Mouse (Mus musculus): ENCODE results near the gene Myh13. TPM values are rescaled to one million over a fixed set of nuclear protein-coding genes. Genes with fewer than 3 reads are reported as not detected.

Gene Myh13
- polyA plus RNA-seq, 1 experiment from 2014 or later, result not detected

GRCm38 (mm10) chr11:67381833-67382232 lies 60.4 kb downstream of the Myh13 start:
- ATAC-seq (replicated peaks; ENCODE audit: low FRiP score, low read depth), result no peak
- Histone ChIP-seq H3K4me1 (replicated peaks; ENCODE audit: insufficient read depth, low read length) (no peaks in the 10 kb centered on the region), H3K9me3 (replicated peaks; ENCODE audit: low read length) (no peaks in the 10 kb centered on the region), H3K9ac (ENCODE audit: low read depth, low read length) (no peak overlapping the region), H3K27me3 (ENCODE audit: insufficient read depth, low read length) (no peaks in the 10 kb centered on the region), H3K27ac (no peak overlapping the region), H3K4me2 (ENCODE audit: low read length) (no peak overlapping the region), H3K4me3 (replicated peaks; ENCODE audit: low read depth, low read length) (no peak overlapping the region), H3K36me3 (ENCODE audit: insufficient read depth, low read length) (no peaks in the 10 kb centered on the region)
- no peak for DNase-seq (ENCODE audit: low spot score)
- WGBS, result 70% methylated on average over 4 of the region's 4 CpGs
- no peak for TF ChIP-seq CTCF (IDR thresholded peaks at IDR 0.05; ENCODE audit: low read depth)

DNA sequence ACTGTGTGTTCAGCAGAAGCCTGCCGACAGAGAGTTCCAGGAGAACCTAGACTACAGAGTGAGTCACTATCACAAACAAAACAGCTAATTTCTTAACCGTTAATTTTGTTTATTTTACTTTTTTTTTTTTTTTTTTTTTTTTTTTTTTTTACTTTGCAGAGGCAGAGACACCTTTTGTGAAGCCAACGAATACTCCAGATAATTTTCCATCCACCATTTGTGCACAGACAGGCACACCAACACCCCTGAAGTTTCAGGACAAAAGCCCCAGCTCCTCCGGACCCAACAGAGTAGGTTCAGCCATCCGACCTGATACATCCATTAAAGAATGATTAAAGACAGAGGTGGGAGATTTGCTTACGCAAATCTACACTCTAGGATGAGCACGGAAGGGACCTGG lies 63.2 kb downstream of the Myh13 start:
- no peak for DNase-seq (ENCODE audit: low spot score)
- Histone ChIP-seq H3K9ac (ENCODE audit: low read depth, low read length) (no peak overlapping the region), H3K4me1 (replicated peaks; ENCODE audit: insufficient read depth, low read length) (no peaks in the 10 kb centered on the region), H3K4me3 (replicated peaks; ENCODE audit: low read depth, low read length) (no peak overlapping the region), H3K36me3 (ENCODE audit: insufficient read depth, low read length) (no peaks in the 10 kb centered on the region), H3K9me3 (replicated peaks; ENCODE audit: low read length) (no peaks in the 10 kb centered on the region), H3K27ac (no peak overlapping the region), H3K4me2 (ENCODE audit: low read length) (no peak overlapping the region), H3K27me3 (ENCODE audit: insufficient read depth, low read length) (no peaks in the 10 kb centered on the region)
- ATAC-seq (replicated peaks; ENCODE audit: low FRiP score, low read depth), result no peak
- WGBS, result 74% methylated on average over 7 of the region's 7 CpGs
- no peak for TF ChIP-seq CTCF (IDR thresholded peaks at IDR 0.05; ENCODE audit: low read depth)

GRCm38 (mm10) chr11:67386815-67387415 lies 65.5 kb downstream of the Myh13 start:
- no peaks in the 10 kb centered on the region for H3K36me3 ChIP-seq (ENCODE audit: insufficient read depth, low read length)
- no peak for TF ChIP-seq CTCF (IDR thresholded peaks at IDR 0.05; ENCODE audit: low read depth)
- no peaks in the 10 kb centered on the region for H3K27me3 ChIP-seq (ENCODE audit: insufficient read depth, low read length)
- 33% methylated on average over 8 of the region's 8 CpGs for WGBS
- no peaks in the 10 kb centered on the region for H3K4me1 ChIP-seq (replicated peaks; ENCODE audit: insufficient read depth, low read length)
- H3K9ac ChIP-seq (ENCODE audit: low read depth, low read length), result no peak overlapping the region
- DNase-seq (ENCODE audit: low spot score) (no peak), ATAC-seq (replicated peaks; ENCODE audit: low FRiP score, low read depth) (no peak)
- no peaks in the 10 kb centered on the region for H3K9me3 ChIP-seq (replicated peaks; ENCODE audit: low read length)
- no peak overlapping the region for H3K4me2 ChIP-seq (ENCODE audit: low read length)
- no peak overlapping the region for H3K4me3 ChIP-seq (replicated peaks; ENCODE audit: low read depth, low read length)
- H3K27ac ChIP-seq, result no peak overlapping the region

GRCm38 (mm10) chr11:67390679-67391384 lies 69.4 kb downstream of the Myh13 start:
- ATAC-seq (replicated peaks; ENCODE audit: low FRiP score, low read depth) (no peak), DNase-seq (ENCODE audit: low spot score) (peak; percentile 22)
- Histone ChIP-seq H3K9ac (ENCODE audit: low read depth, low read length) (no peak overlapping the region), H3K36me3 (ENCODE audit: insufficient read depth, low read length) (no peaks in the 10 kb centered on the region), H3K4me2 (ENCODE audit: low read length) (no peak overlapping the region), H3K4me3 (replicated peaks; ENCODE audit: low read depth, low read length) (no peak overlapping the region), H3K4me1 (replicated peaks; ENCODE audit: insufficient read depth, low read length) (no peaks in the 10 kb centered on the region), H3K27ac (no peak overlapping the region), H3K9me3 (replicated peaks; ENCODE audit: low read length) (no peaks in the 10 kb centered on the region), H3K27me3 (ENCODE audit: insufficient read depth, low read length) (no peaks in the 10 kb centered on the region)
- no peak for TF ChIP-seq CTCF (IDR thresholded peaks at IDR 0.05; ENCODE audit: low read depth)
- 63% methylated on average over 3 of the region's 3 CpGs for WGBS

GRCm38 (mm10) chr11:67392369-67392768 lies 70.9 kb downstream of the Myh13 start:
- Histone ChIP-seq H3K27ac (no peak overlapping the region), H3K4me2 (ENCODE audit: low read length) (no peak overlapping the region), H3K4me1 (replicated peaks; ENCODE audit: insufficient read depth, low read length) (no peaks in the 10 kb centered on the region), H3K36me3 (ENCODE audit: insufficient read depth, low read length) (no peaks in the 10 kb centered on the region), H3K9ac (ENCODE audit: low read depth, low read length) (no peak overlapping the region), H3K9me3 (replicated peaks; ENCODE audit: low read length) (no peaks in the 10 kb centered on the region), H3K27me3 (ENCODE audit: insufficient read depth, low read length) (no peaks in the 10 kb centered on the region), H3K4me3 (replicated peaks; ENCODE audit: low read depth, low read length) (no peak overlapping the region)
- DNase-seq (ENCODE audit: low spot score), result no peak
- 88% methylated on average over 3 of the region's 3 CpGs for WGBS
- ATAC-seq (replicated peaks; ENCODE audit: low FRiP score, low read depth), result no peak
- no peak for TF ChIP-seq CTCF (IDR thresholded peaks at IDR 0.05; ENCODE audit: low read depth)

DNA sequence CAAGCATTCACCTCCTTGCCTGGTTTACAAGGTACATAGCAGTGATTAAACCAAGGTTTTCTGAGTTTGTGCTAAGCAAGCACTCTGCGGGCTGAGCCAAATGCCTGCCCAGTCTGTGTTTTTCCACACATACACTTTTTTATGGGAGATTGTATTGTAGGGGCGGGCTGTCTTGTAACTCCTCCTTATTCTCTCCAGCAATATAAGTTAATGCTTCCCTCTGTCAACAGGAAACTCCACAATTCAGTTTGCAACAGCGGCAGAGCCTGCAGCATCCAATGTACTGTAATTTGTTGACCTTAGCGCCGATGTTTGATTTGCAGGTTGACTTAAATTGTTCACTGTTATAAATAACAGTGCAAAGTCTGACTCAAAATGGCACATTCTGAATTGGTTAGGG lies 79.5 kb downstream of the Myh13 start:
- no peak overlapping the region for H3K9ac ChIP-seq (ENCODE audit: low read depth, low read length)
- 57% methylated on average over 5 of the region's 5 CpGs for WGBS
- no peaks in the 10 kb centered on the region for H3K4me1 ChIP-seq (replicated peaks; ENCODE audit: insufficient read depth, low read length)
- H3K9me3 ChIP-seq (replicated peaks; ENCODE audit: low read length), result no peaks in the 10 kb centered on the region
- H3K36me3 ChIP-seq (ENCODE audit: insufficient read depth, low read length), result no peaks in the 10 kb centered on the region
- no peak for TF ChIP-seq CTCF (IDR thresholded peaks at IDR 0.05; ENCODE audit: low read depth)
- DNase-seq (ENCODE audit: low spot score) (peak; percentile 70), ATAC-seq (replicated peaks; ENCODE audit: low FRiP score, low read depth) (no peak)
- H3K4me3 ChIP-seq (replicated peaks; ENCODE audit: low read depth, low read length), result no peak overlapping the region
- no peaks in the 10 kb centered on the region for H3K27me3 ChIP-seq (ENCODE audit: insufficient read depth, low read length)
- H3K27ac ChIP-seq, result no peak overlapping the region
- H3K4me2 ChIP-seq (ENCODE audit: low read length), result no peak overlapping the region

Data from kidney, postnatal 0 days (tissue).